Mouse (Mus musculus) midbrain, postnatal 0 days (tissue): Measurements from ENCODE around the gene Tiam1. TPM values are rescaled to one million over a fixed set of nuclear protein-coding genes. Genes with fewer than 3 reads are reported as not detected.

Experiments used
- ATAC-seq: fragments of 200-750 bp; cut with Nextera tagmentation; 2 replicates; pipeline ENCODE4 v1.8.0; 2017; ENCODE audit warnings: moderate number of reproducible peaks, mild to moderate bottlenecking, moderate TSS enrichment, moderate library complexity; ENCODE audit not compliant: low FRiP score
- DNase-seq: peaks from one replicate; pipeline ENCODE4 v3.0.0-alpha.2; 2015; ENCODE audit warnings: low spot score
- H3K27ac ChIP-seq: fragments of 300-500 bp; sonication (generic); 2 replicates; pipeline ENCODE4 v1.5.1; 2014; ENCODE audit warnings: low read depth, mild to moderate bottlenecking, low read length, mixed read lengths
- H3K27me3 ChIP-seq: fragments of 300-500 bp; sonication (generic); 2 replicates; pipeline ENCODE4 v1.6.1; 2014; ENCODE audit warnings: low read length, control low read depth, mixed read lengths; ENCODE audit not compliant: insufficient read depth
- H3K36me3 ChIP-seq: fragments of 300-500 bp; sonication (generic); 2 replicates; pipeline ENCODE4 v1.6.1; 2014; ENCODE audit warnings: low read length, control low read depth, mixed read lengths; ENCODE audit not compliant: insufficient read depth
- H3K4me1 ChIP-seq: fragments of 300-500 bp; sonication (generic); 2 replicates; pipeline ENCODE4 v1.6.1; 2014; ENCODE audit warnings: mild to moderate bottlenecking, control low read depth, antibody characterized with exemption, low read length, mixed read lengths; ENCODE audit not compliant: insufficient read depth
- H3K4me2 ChIP-seq: fragments of 300-500 bp; sonication (generic); 2 replicates; pipeline ENCODE4 v1.6.1; 2014; ENCODE audit warnings: low read depth, mild to moderate bottlenecking, low read length, mixed read lengths; ENCODE audit not compliant: poor library complexity, severe bottlenecking
- H3K4me3 ChIP-seq: fragments of 300-500 bp; sonication (generic); 2 replicates; pipeline ENCODE4 v1.5.1; 2014; ENCODE audit warnings: low read depth, mild to moderate bottlenecking, low read length, moderate library complexity
- H3K9ac ChIP-seq: fragments of 300-500 bp; sonication (generic); replicated peaks from 2 replicates; pipeline ENCODE4 v1.6.1; 2014; ENCODE audit warnings: mild to moderate bottlenecking, low read length, moderate library complexity, mixed read lengths; ENCODE audit not compliant: poor library complexity, severe bottlenecking
- H3K9me3 ChIP-seq: fragments of 300-500 bp; sonication (generic); 2 replicates; pipeline ENCODE4 v1.6.1; 2016; ENCODE audit warnings: low read length, control low read depth
- CTCF ChIP-seq: IDR thresholded peaks from 2 replicates; pipeline ENCODE4 v1.5.1; 2016; ENCODE audit warnings: antibody characterized with exemption, mild to moderate bottlenecking
- WGBS: fragments of 180-500 bp; shearing (Covaris S2); extraction: QIAGEN DNeasy Blood & Tissue Kit; methylation state at CpG from one replicate; pipeline ENCODE4 v1.1.7; 2014; 5-methylcytosine and 5-hydroxymethylcytosine counted together
- polyA plus RNA-seq: library from polyadenylated mRNA; unstranded; fragments of >200 nt; fragmentation: Nextera tagmentation; extraction: Ambion mirVana; gene quantifications from 2 replicates; pipeline ENCODE4 v1.2.1, GENCODE M21; 2015
- total RNA-seq: library from RNA; depleted of rRNA; stranded (reverse); fragments of >200 nt; gene quantifications from 2 replicates; pipeline ENCODE4 v1.2.3, GENCODE M21; 2014

Tiam1 gene
- total and polyA plus RNA-seq, 2 experiments from 2014 or later = 17.6 to 26.9 TPM

DNA sequence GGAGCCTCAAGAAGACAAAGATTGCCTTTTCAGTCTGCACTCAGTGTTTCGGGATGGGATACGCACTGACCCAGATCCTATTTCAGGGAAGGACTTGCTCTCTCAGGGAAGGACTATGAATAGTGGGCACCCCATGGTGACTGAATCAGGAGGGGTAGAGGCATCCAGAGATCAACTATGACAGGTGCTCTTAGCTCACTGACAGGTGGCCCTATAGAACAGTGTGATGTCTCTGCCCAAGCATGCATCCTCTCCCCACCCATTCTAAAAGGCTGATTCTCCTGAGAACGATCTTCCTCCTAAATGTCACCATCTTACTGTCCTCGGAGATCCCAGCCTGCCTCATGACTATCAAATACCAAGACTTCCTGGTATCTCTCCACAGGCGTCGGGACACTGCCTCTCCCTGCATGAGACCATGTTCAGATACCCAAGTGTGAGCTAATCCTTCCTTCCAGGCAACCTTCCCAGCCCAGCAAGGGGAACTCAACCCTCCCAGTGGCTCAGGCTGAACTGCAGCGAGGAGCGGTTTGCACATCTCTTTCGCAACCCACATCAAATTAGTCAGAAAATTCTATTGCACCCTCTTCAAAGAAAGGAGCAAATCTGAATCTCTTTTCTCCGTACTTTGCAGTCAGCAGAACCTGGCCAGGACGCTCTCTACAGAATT lies 163.4 kb downstream of the Tiam1 start:
- Histone ChIP-seq H3K4me1 (no peaks in the 10 kb centered on the region), H3K27me3 (no peaks in the 10 kb centered on the region), H3K27ac (no peak overlapping the region), H3K4me3 (no peak overlapping the region), H3K36me3 (no peaks in the 10 kb centered on the region), H3K9ac (no peak overlapping the region), H3K4me2 (no peak overlapping the region), H3K9me3 (no peaks in the 10 kb centered on the region)
- WGBS = 80% methylated on average over 11 of the region's 11 CpGs
- no peak for DNase-seq
- no peak for ATAC-seq
- no peak for TF ChIP-seq CTCF

DNA sequence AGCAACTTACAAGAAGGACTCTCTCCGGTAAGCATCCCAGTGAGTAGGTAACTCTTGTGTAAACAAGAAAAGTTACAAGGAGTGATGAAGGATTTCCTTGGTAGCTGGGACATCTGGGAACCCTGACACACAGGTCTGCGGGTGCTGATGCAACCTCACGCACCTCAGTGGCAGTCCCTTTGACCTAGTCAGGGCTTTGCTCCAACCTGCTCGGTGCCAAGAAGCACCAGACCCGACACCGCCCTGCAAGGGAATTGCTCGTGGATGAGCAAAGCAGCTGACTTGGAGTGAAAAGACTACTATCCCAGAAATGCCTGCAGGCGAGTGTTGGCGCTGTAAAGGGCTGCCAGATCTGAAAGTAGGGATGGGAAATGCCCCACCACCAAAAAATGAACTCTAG lies 168.1 kb downstream of the Tiam1 start:
- Histone ChIP-seq H3K36me3 (no peaks in the 10 kb centered on the region), H3K9ac (no peak overlapping the region), H3K27me3 (no peaks in the 10 kb centered on the region), H3K4me1 (no peaks in the 10 kb centered on the region), H3K4me2 (no peak overlapping the region), H3K9me3 (no peaks in the 10 kb centered on the region), H3K4me3 (no peak overlapping the region), H3K27ac (no peak overlapping the region)
- DNase-seq = no peak
- no peak for ATAC-seq
- no peak for TF ChIP-seq CTCF
- 93% methylated on average over 9 of the region's 9 CpGs for WGBS

DNA sequence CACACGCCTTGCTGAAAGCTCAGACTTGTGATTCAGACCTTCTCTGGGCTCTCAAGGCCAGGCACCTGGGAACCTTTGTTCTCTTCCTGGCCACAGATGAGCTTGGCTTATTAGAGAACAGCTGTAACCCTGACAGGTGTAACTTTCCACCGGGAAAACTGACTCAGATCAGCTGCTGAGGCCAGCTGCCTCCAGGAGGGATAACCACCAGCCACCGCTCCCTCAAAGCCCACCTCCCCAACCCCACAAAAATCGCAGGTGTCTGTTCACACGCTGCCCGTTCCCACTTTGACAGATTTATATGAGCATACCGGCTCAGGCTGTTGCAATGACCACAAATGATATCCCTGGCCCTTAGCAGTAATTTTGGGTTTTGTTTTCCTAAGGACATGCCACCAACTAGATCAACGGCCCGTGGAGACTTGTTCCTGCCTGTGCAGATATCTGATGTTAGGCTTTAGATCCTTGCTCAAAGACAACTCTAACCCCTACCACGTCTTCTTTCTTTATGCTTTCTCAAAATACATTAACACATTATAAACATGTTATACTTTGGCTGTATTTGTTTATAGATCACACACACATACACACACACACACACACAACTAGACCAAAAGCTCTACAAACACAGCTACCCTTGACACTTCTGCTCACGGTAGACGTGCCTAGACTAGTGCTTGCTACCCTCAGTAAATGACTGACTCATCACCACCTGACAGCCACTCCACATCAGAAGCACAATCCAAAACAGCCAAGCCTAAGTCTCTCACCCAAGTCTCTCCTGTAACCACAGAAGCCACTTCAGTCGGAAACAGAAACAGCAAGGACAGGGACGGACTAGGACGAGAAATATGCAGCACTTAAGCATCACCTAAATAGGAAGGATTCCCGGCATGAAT lies 169.5 kb downstream of the Tiam1 start:
- ATAC-seq (no peak), DNase-seq (no peak)
- Histone ChIP-seq H3K27me3 (no peaks in the 10 kb centered on the region), H3K4me1 (no peaks in the 10 kb centered on the region), H3K4me2 (no peak overlapping the region), H3K36me3 (no peaks in the 10 kb centered on the region), H3K9ac (no peak overlapping the region), H3K4me3 (no peak overlapping the region), H3K27ac (no peak overlapping the region), H3K9me3 (no peaks in the 10 kb centered on the region)
- 92% methylated on average over 16 of the region's 16 CpGs for WGBS
- TF ChIP-seq CTCF = no peak

DNA sequence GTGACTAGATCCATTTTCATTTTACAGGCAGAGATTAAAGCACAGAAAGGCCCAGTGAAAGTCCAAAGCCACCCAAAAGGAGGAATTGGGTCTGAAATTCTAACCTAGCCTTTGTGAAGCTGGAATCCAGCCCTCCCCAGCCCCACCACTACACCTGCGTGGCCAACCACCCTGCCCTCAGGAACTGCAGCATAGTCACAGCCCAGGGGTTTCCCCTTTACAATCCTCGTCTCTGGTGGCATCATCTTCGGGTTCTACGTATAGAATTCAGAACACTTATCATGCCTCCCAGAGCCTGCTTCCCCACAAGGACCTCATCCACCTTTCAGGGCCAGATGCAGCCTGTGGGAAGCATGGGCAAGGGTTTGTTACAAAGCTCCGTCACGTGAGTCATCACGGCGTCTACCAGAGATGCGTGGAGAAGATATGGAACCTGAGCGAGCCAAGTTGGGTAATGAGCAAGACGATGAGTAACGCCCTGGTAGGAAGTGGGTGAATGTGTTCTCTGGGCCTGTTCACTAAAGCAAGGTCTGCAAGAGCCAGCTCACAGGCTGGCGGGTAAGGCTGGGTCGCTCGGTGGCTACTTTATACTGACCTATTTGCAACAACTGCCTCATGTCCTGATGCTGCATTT lies 170.6 kb downstream of the Tiam1 start:
- Histone ChIP-seq H3K9me3 (no peaks in the 10 kb centered on the region), H3K27ac (no peak overlapping the region), H3K4me3 (no peak overlapping the region), H3K27me3 (no peaks in the 10 kb centered on the region), H3K4me2 (no peak overlapping the region), H3K9ac (no peak overlapping the region), H3K4me1 (no peaks in the 10 kb centered on the region), H3K36me3 (no peaks in the 10 kb centered on the region)
- ATAC-seq (no peak), DNase-seq (no peak)
- WGBS = 92% methylated on average over 15 of the region's 15 CpGs
- no peak for TF ChIP-seq CTCF

DNA sequence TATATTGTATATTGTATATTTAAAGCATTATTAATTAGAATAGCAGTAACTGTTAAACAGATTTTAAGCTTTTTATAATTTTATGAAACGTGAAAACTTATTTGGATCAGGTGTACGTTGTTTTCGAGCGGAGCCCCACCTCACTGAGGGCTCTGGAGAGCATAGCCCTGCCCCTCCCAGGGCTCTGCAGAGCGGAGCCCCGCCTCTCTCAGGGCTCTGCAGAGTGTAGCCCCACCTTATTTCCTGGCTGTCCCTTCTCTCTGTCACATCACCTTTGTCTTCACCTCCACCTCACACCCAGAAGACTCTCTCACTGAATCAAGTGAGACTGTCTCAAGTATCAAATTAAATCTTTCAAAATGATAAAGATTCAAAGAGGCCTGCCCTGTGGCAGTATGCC lies 171.6 kb downstream of the Tiam1 start:
- no peaks in the 10 kb centered on the region for H3K27me3 ChIP-seq
- ATAC-seq (no peak), DNase-seq (no peak)
- no peaks in the 10 kb centered on the region for H3K4me1 ChIP-seq
- TF ChIP-seq CTCF = no peak
- 92% methylated on average over 6 of the region's 6 CpGs for WGBS
- no peaks in the 10 kb centered on the region for H3K36me3 ChIP-seq
- no peak overlapping the region for H3K4me3 ChIP-seq
- no peaks in the 10 kb centered on the region for H3K9me3 ChIP-seq
- no peak overlapping the region for H3K27ac ChIP-seq
- H3K9ac ChIP-seq = no peak overlapping the region
- no peak overlapping the region for H3K4me2 ChIP-seq

DNA sequence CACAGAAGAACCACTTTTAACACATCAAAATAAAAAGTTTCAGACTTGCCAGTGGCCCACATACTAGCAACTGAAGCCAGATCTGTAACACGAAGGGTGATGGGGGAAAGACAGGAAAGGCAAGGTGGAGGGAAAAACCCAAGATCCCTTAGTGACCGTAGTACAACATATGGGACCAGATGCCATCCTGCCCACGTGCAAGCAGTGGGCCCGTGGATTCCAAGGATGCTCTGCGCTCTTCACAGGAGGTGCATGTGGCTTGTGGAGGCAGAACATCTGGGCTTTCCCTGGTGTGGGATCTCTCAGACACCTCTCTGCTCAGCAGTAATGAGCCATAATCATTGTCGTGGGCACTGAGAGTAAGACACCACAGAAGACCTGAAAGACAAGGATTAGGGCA lies 175.5 kb downstream of the Tiam1 start:
- no peak overlapping the region for H3K27ac ChIP-seq
- no peak overlapping the region for H3K4me3 ChIP-seq
- H3K9ac ChIP-seq = no peak overlapping the region
- H3K27me3 ChIP-seq = no peaks in the 10 kb centered on the region
- H3K4me2 ChIP-seq = no peak overlapping the region
- WGBS = 76% methylated on average over 6 of the region's 6 CpGs
- ATAC-seq = no peak
- no peak for DNase-seq
- no peaks in the 10 kb centered on the region for H3K4me1 ChIP-seq
- no peak for TF ChIP-seq CTCF
- no peaks in the 10 kb centered on the region for H3K36me3 ChIP-seq
- H3K9me3 ChIP-seq = no peaks in the 10 kb centered on the region
